Mouse (Mus musculus) forebrain, embryonic 11.5 days (tissue): ENCODE measurements around the gene Zfp174. TPM values are rescaled to one million over a fixed set of nuclear protein-coding genes. Genes with fewer than 3 reads are reported as not detected.
"Not testable (repeated sequence)": the region's sequence is repeated elsewhere in the genome, so short reads cannot be mapped to it uniquely, and the experiment has no call there.

Experiments used
- ATAC-seq: fragments of 200-750 bp; cut with Nextera tagmentation; replicated peaks from 2 replicates; pipeline ENCODE4 v1.8.0; 2017; ENCODE audit warnings: moderate TSS enrichment; ENCODE audit not compliant: low FRiP score
- DNase-seq: peaks from one replicate; pipeline ENCODE4 v3.0.0-alpha.2; 2017; ENCODE audit warnings: low spot score
- H3K27ac ChIP-seq: fragments of 300-500 bp; sonication (generic); 2 replicates; pipeline ENCODE4 v1.5.1; 2014; ENCODE audit warnings: low read depth, low read length
- H3K27me3 ChIP-seq: fragments of 300-500 bp; sonication (generic); 2 replicates; pipeline ENCODE4 v1.6.1; 2014; ENCODE audit warnings: mild to moderate bottlenecking, low read length, mixed read lengths; ENCODE audit not compliant: control insufficient read depth, insufficient read depth
- H3K36me3 ChIP-seq: fragments of 300-500 bp; sonication (generic); 2 replicates; pipeline ENCODE4 v1.6.1; 2014; ENCODE audit warnings: mild to moderate bottlenecking, low read length, moderate library complexity, mixed read lengths; ENCODE audit not compliant: control insufficient read depth, insufficient read depth
- H3K4me1 ChIP-seq: fragments of 300-500 bp; sonication (generic); replicated peaks from 2 replicates; pipeline ENCODE4 v1.6.1; 2014; ENCODE audit warnings: low read length, mixed read lengths; ENCODE audit not compliant: control insufficient read depth, insufficient read depth
- H3K4me2 ChIP-seq: fragments of 300-500 bp; sonication (generic); 2 replicates; pipeline ENCODE4 v1.6.1; 2014; ENCODE audit warnings: low read depth, mild to moderate bottlenecking, low read length, moderate library complexity, mixed read lengths; ENCODE audit not compliant: severe bottlenecking
- H3K4me3 ChIP-seq: fragments of 300-500 bp; sonication (generic); 2 replicates; pipeline ENCODE4 v1.5.1; 2014; ENCODE audit warnings: low read depth, low read length
- H3K9ac ChIP-seq: fragments of 300-500 bp; sonication (generic); 2 replicates; pipeline ENCODE4 v1.6.1; 2014; ENCODE audit warnings: low read length
- H3K9me3 ChIP-seq: fragments of 300-500 bp; sonication (generic); 2 replicates; pipeline ENCODE4 v1.6.1; 2016; ENCODE audit warnings: low read length, mixed read lengths; ENCODE audit not compliant: control insufficient read depth
- WGBS: fragments of 180-500 bp; shearing (Covaris S2); extraction: QIAGEN DNeasy Blood & Tissue Kit; methylation state at CpG from one replicate; pipeline ENCODE4 v1.1.7; 2014; 5-methylcytosine and 5-hydroxymethylcytosine counted together
- polyA plus RNA-seq: library from polyadenylated mRNA; unstranded; fragments of >200 nt; fragmentation: Nextera tagmentation; extraction: Ambion mirVana; gene quantifications from 2 replicates; pipeline ENCODE4 v1.2.1, GENCODE M21; 2014

Zfp174 gene
- polyA plus RNA-seq = 1.2 and 1.4 TPM in 2 replicates

GRCm38 (mm10) chr16:3846711-3847518 lies at the start of gene Zfp174:
Gene Zfp174, plus strand, starts transcription at chr16:3847268.
- peak within 1 kb of the TSS; percentile 67 for H3K4me3 ChIP-seq
- DNase-seq (peak; percentile 94), ATAC-seq (peak; percentile 99)
- no peaks in the 10 kb centered on the region for H3K9me3 ChIP-seq
- H3K27ac ChIP-seq = no peak within 1 kb of the TSS
- H3K4me2 ChIP-seq = peak within 1 kb of the TSS; percentile 66
- H3K9ac ChIP-seq = peak within 1 kb of the TSS; percentile 66
- H3K36me3 ChIP-seq = no peaks in the 10 kb centered on the region
- WGBS = 4% methylated on average over 38 of the region's 38 CpGs
- 0 out of 2 replicates have a peak, but pooled peaks cover 2% of the 10 kb centered on the region for H3K4me1 ChIP-seq
- H3K27me3 ChIP-seq = peaks cover 2% of the 10 kb centered on the region; the same call in 1 of the 2 replicates

- Histone ChIP-seq H3K36me3 (no peaks in the 10 kb centered on the region), H3K27ac (no peak overlapping the region), H3K4me2 (no peak overlapping the region), H3K4me3 (no peak overlapping the region), H3K4me1 (no peaks in the 10 kb centered on the region), H3K9me3 (no peaks in the 10 kb centered on the region; the same call in 1 of the 2 replicates), H3K9ac (no peak overlapping the region), H3K27me3 (no peaks in the 10 kb centered on the region)
- DNase-seq (no peak), ATAC-seq (no peak)
- 84% methylated on average over 3 of the region's 3 CpGs for WGBS
Measured at GRCm38 (mm10) chr16:3808176-3808575, 38.9 kb upstream of the Zfp174 start.

GRCm38 (mm10) chr16:3814667-3815066 lies 32.4 kb upstream of the Zfp174 start:
- WGBS = 82% methylated on average over 6 of the region's 6 CpGs
- ATAC-seq, H3K4me2 ChIP-seq: not testable (repeated sequence)

GRCm38 (mm10) chr16:3820202-3820601 lies 26.9 kb upstream of the Zfp174 start:
- Histone ChIP-seq H3K4me1 (no peaks in the 10 kb centered on the region), H3K9me3 (no peaks in the 10 kb centered on the region), H3K27ac (no peak overlapping the region), H3K27me3 (no peaks in the 10 kb centered on the region), H3K36me3 (no peaks in the 10 kb centered on the region), H3K4me3 (no peak overlapping the region), H3K4me2 (no peak overlapping the region), H3K9ac (no peak overlapping the region)
- no peak for DNase-seq
- no peak for ATAC-seq
- WGBS = 92% methylated on average over 2 of the region's 2 CpGs

More at GRCm38 (mm10) chr16:3814667-3815066, 32.4 kb upstream of the Zfp174 start:
- not testable (repeated sequence) for H3K27me3 ChIP-seq, DNase-seq, H3K9me3 ChIP-seq, H3K27ac ChIP-seq, H3K36me3 ChIP-seq, H3K4me3 ChIP-seq, H3K4me1 ChIP-seq, H3K9ac ChIP-seq

- Histone ChIP-seq H3K4me2 (no peak overlapping the region), H3K9me3 (no peaks in the 10 kb centered on the region), H3K9ac (no peak overlapping the region), H3K27me3 (no peaks in the 10 kb centered on the region), H3K4me3 (no peak overlapping the region), H3K36me3 (no peaks in the 10 kb centered on the region), H3K27ac (no peak overlapping the region), H3K4me1 (no peaks in the 10 kb centered on the region)
- no peak for ATAC-seq
- WGBS = 59% methylated on average over 3 of the region's 3 CpGs
- no peak for DNase-seq
Measured at GRCm38 (mm10) chr16:3828021-3828420, 19.0 kb upstream of the Zfp174 start.

- Histone ChIP-seq H3K27me3 (no peaks in the 10 kb centered on the region), H3K36me3 (no peaks in the 10 kb centered on the region), H3K4me2 (no peak overlapping the region), H3K4me3 (no peak overlapping the region), H3K27ac (no peak overlapping the region), H3K9me3 (no peaks in the 10 kb centered on the region), H3K4me1 (no peaks in the 10 kb centered on the region), H3K9ac (no peak overlapping the region)
- WGBS = 87% methylated on average over 2 of the region's 2 CpGs
- DNase-seq = no peak
- ATAC-seq = no peak
Measured at GRCm38 (mm10) chr16:3829727-3830126, 17.3 kb upstream of the Zfp174 start.

- Histone ChIP-seq H3K36me3 (no peaks in the 10 kb centered on the region), H3K9me3 (no peaks in the 10 kb centered on the region), H3K4me2 (no peak within 1 kb of the TSS), H3K27me3 (no peaks in the 10 kb centered on the region), H3K4me3 (no peak within 1 kb of the TSS), H3K27ac (no peak within 1 kb of the TSS), H3K9ac (no peak within 1 kb of the TSS), H3K4me1 (no peaks in the 10 kb centered on the region)
- DNase-seq (no peak), ATAC-seq (no peak)
Measured at GRCm38 (mm10) chr16:3830588-3831109, 16.4 kb upstream of the Zfp174 start, which contains the start of gene Olfr15. Gene Olfr15, plus strand, starts transcription at chr16:3830878.

GRCm38 (mm10) chr16:3835461-3835860 lies 11.6 kb upstream of the Zfp174 start:
- Histone ChIP-seq H3K27ac (no peak overlapping the region), H3K36me3 (no peaks in the 10 kb centered on the region), H3K4me2 (no peak overlapping the region), H3K9me3 (no peaks in the 10 kb centered on the region), H3K9ac (no peak overlapping the region), H3K4me3 (no peak overlapping the region), H3K27me3 (no peaks in the 10 kb centered on the region), H3K4me1 (no peaks in the 10 kb centered on the region)
- ATAC-seq (no peak), DNase-seq (no peak)
- 81% methylated on average over 2 of the region's 2 CpGs for WGBS
